8 mouse cellular contexts compared by ENCODE assay signal in the genomic region with DNA sequence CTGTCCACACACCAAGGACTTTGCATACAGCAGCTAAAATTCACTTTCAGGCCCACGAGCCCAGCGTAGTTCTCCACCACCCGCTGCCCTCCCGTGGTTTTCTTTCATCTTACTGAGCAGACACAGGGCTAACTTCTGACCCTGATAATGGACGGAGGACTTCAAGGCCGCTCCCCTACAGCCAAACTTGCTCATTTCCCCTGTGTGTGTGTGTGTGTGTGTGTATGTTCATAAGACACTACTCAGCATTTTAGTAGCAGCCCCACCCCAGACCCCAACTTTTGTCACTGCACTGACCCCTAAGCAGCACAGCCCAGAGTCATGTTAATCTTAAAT. TPM values are rescaled to one million over a fixed set of nuclear protein-coding genes. Genes with fewer than 3 reads are reported as not detected.
DNase-seq lines count a peak whose midpoint lies in the region; ATAC-seq and TF ChIP-seq lines count a peak whose summit lies in the region.

TSS of gene Tmem150c (minus strand) at position 171 of the 336 bp plus-strand sequence.

- H3K27ac ChIP-seq in lung, embryonic 14.5 days (ENCODE audit: low read depth): no peak within 1 kb of the TSS
- no peak within 1 kb of the TSS for H3K27ac ChIP-seq in intestine, embryonic 16.5 days (ENCODE audit: low read length)
- H3K27ac ChIP-seq in midbrain, embryonic 11.5 days (ENCODE audit: low read depth, low read length): no peak within 1 kb of the TSS

- peaks cover 24% of the 10 kb centered on the region for H3K27me3 ChIP-seq in lung, embryonic 14.5 days (ENCODE audit: insufficient read depth, low read length)
- peaks cover 2% of the 10 kb centered on the region; the same call in 1 of the 2 replicates for H3K27me3 ChIP-seq in intestine, embryonic 16.5 days (replicated peaks; ENCODE audit: control insufficient read depth, insufficient read depth, low read length)
- peaks cover 5% of the 10 kb centered on the region for H3K27me3 ChIP-seq in midbrain, embryonic 11.5 days (ENCODE audit: control insufficient read depth, insufficient read depth, low read length)

- 14% methylated on average over 6 of the region's 6 CpGs for WGBS in lung, embryonic 14.5 days
- WGBS in intestine, embryonic 16.5 days: 13% methylated on average over 6 of the region's 6 CpGs
- WGBS in midbrain, embryonic 11.5 days: under 1% methylated on average over 6 of the region's 6 CpGs

- peak within 1 kb of the TSS; percentile 63 for H3K9ac ChIP-seq in lung, embryonic 14.5 days
- H3K9ac ChIP-seq in intestine, embryonic 16.5 days (ENCODE audit: low read depth, low read length): peak within 1 kb of the TSS; percentile 74
- H3K9ac ChIP-seq in midbrain, embryonic 11.5 days (ENCODE audit: low read length): peak within 1 kb of the TSS; percentile 82

- H3K4me3 ChIP-seq in lung, embryonic 14.5 days (ENCODE audit: low read depth, low read length): peak within 1 kb of the TSS; percentile 74
- peak within 1 kb of the TSS; percentile 74 for H3K4me3 ChIP-seq in intestine, embryonic 16.5 days (ENCODE audit: low read length)
- H3K4me3 ChIP-seq in midbrain, embryonic 11.5 days (ENCODE audit: low read depth, low read length): peak within 1 kb of the TSS; percentile 83

- peak within 1 kb of the TSS; percentile 100 for H3K4me2 ChIP-seq in lung, embryonic 14.5 days
- H3K4me2 ChIP-seq in intestine, embryonic 16.5 days (ENCODE audit: low read depth, low read length): peak within 1 kb of the TSS; percentile 100
- H3K4me2 ChIP-seq in midbrain, embryonic 11.5 days: peak within 1 kb of the TSS; percentile 99

- 0 out of 2 replicates have a peak, but pooled peaks cover 4% of the 10 kb centered on the region for H3K4me1 ChIP-seq in lung, embryonic 14.5 days (ENCODE audit: insufficient read depth)
- H3K4me1 ChIP-seq in intestine, embryonic 16.5 days (ENCODE audit: control insufficient read depth, insufficient read depth, low read length): peaks cover 4% of the 10 kb centered on the region; the same call in 1 of the 2 replicates
- H3K4me1 ChIP-seq in midbrain, embryonic 11.5 days (ENCODE audit: control insufficient read depth, insufficient read depth, low read length): peaks cover 6% of the 10 kb centered on the region

- peak; percentile 51 to 88 for DNase-seq in adrenal gland, adult (ENCODE audit: inconsistent age in 2 of 2, low spot score in 1 of 2)
- DNase-seq in adrenal gland, adult 18-20 months (ENCODE audit: low spot score in 2 of 2): no peak
- DNase-seq in lung, embryonic 14.5 days: no peak
- DNase-seq in lung, postnatal 14 days: no peak
- no peak for DNase-seq in midbrain, embryonic 11.5 days (ENCODE audit: low spot score, missing footprints)
- no peak for DNase-seq in spleen, adult 12 weeks (ENCODE audit: low spot score)
- no peak for DNase-seq in thymus, postnatal 36 days

- no peak for ATAC-seq in lung, embryonic 14.5 days (ENCODE audit: insufficient read depth)
- no peak; the same call in none of the 2 replicates for ATAC-seq in intestine, embryonic 16.5 days
- peak; percentile 6 for ATAC-seq in midbrain, embryonic 11.5 days (ENCODE audit: low FRiP score)

- no peaks in the 10 kb centered on the region for H3K36me3 ChIP-seq in lung, embryonic 14.5 days (ENCODE audit: insufficient read depth)
- H3K36me3 ChIP-seq in intestine, embryonic 16.5 days (ENCODE audit: control insufficient read depth, insufficient read depth, low read length): no peaks in the 10 kb centered on the region
- no peaks in the 10 kb centered on the region for H3K36me3 ChIP-seq in midbrain, embryonic 11.5 days (ENCODE audit: control insufficient read depth, insufficient read depth, low read length)

- no peak for TF ChIP-seq CTCF in lung, embryonic 14.5 days (IDR thresholded peaks at IDR 0.05; ENCODE audit: low read depth)

- H3K9me3 ChIP-seq in lung, embryonic 14.5 days (ENCODE audit: low read depth, low read length): no peaks in the 10 kb centered on the region
- no peaks in the 10 kb centered on the region for H3K9me3 ChIP-seq in intestine, embryonic 16.5 days (ENCODE audit: control insufficient read depth, low read length)
- H3K9me3 ChIP-seq in midbrain, embryonic 11.5 days (ENCODE audit: control insufficient read depth, low read length): no peaks in the 10 kb centered on the region

RNA-seq across cellular contexts. Expression of gene Tmem150c, which starts in this region (rescaled TPM):
- 10 to 100 TPM in 1 of 2 experiments, 1 to 10 TPM in 1; 7.5 to 18.3 TPM for total RNA-seq in adrenal gland, adult 18-20 months (2021)
- 3.3 and 5.0 TPM in 2 replicates for polyA plus RNA-seq in lung, embryonic 14.5 days (2014; fragmentation: Nextera tagmentation; extraction: Ambion mirVana)
- 1.5 and 1.7 TPM in 2 replicates for polyA plus RNA-seq in intestine, embryonic 16.5 days (2015; fragmentation: Nextera tagmentation; extraction: Ambion mirVana)
- 3.0 TPM in 2 replicates for polyA plus RNA-seq in midbrain, embryonic 11.5 days (2014; fragmentation: Nextera tagmentation; extraction: Ambion mirVana)

Comparison
In these comparisons a context has a peak if more than half of its experiments do, and no peak if none do; other contexts are left out.
1. DNase-seq: peak in adrenal gland, adult (2 of 2); none in adrenal gland, adult 18-20 months (0 of 2), lung, embryonic 14.5 days (single experiment), lung, postnatal 14 days (single experiment), midbrain, embryonic 11.5 days (single experiment), spleen, adult 12 weeks (single experiment) and thymus, postnatal 36 days (0 of 2).
2. Peak in every context shown above with its lines, with median percentiles within 50 percentile points of each other: H3K4me2 ChIP-seq, H3K4me3 ChIP-seq and H3K9ac ChIP-seq.